Mouse (Mus musculus) lung, postnatal 0 days (tissue): ENCODE results near the gene Madd. TPM values are rescaled to one million over a fixed set of nuclear protein-coding genes. Genes with fewer than 3 reads are reported as not detected.

Experiments used
- ATAC-seq: fragments of 200-750 bp; cut with Nextera tagmentation; 2 replicates; pipeline ENCODE4 v1.8.0; 2017; ENCODE audit warnings: moderate library complexity
- DNase-seq: peaks from one replicate; pipeline ENCODE4 v3.0.0-alpha.2; 2016; ENCODE audit warnings: low spot score
- H3K27ac ChIP-seq: fragments of 300-500 bp; sonication (generic); 2 replicates; pipeline ENCODE4 v1.5.1; 2014; ENCODE audit warnings: antibody characterized with exemption, mild to moderate bottlenecking, low read length, mixed read lengths
- H3K27me3 ChIP-seq: fragments of 300-500 bp; sonication (generic); replicated peaks from 2 replicates; pipeline ENCODE4 v1.6.1; 2014; ENCODE audit warnings: low read length, mixed read lengths; ENCODE audit not compliant: insufficient read depth
- H3K36me3 ChIP-seq: fragments of 300-500 bp; sonication (generic); 2 replicates; pipeline ENCODE4 v1.6.1; 2014; ENCODE audit warnings: low read length, mixed read lengths; ENCODE audit not compliant: insufficient read depth
- H3K4me1 ChIP-seq: fragments of 300-500 bp; sonication (generic); 2 replicates; pipeline ENCODE4 v1.6.1; 2014; ENCODE audit warnings: antibody characterized with exemption, low read depth, low read length, mixed read lengths; ENCODE audit not compliant: insufficient read depth
- H3K4me2 ChIP-seq: fragments of 300-500 bp; sonication (generic); replicated peaks from 2 replicates; pipeline ENCODE4 v1.6.1; 2014; ENCODE audit warnings: low read depth, mild to moderate bottlenecking, low read length, moderate library complexity, mixed read lengths
- H3K4me3 ChIP-seq: fragments of 300-500 bp; sonication (generic); 2 replicates; pipeline ENCODE4 v1.5.1; 2014; ENCODE audit warnings: low read depth, low read length
- H3K9ac ChIP-seq: fragments of 300-500 bp; sonication (generic); replicated peaks from 2 replicates; pipeline ENCODE4 v1.6.1; 2014; ENCODE audit warnings: low read depth, mild to moderate bottlenecking
- H3K9me3 ChIP-seq: fragments of 300-500 bp; sonication (generic); 2 replicates; pipeline ENCODE4 v1.6.1; 2016; ENCODE audit warnings: low read length, mixed read lengths
- CTCF ChIP-seq: IDR thresholded peaks from 2 replicates; pipeline ENCODE4 v1.5.1; 2016; ENCODE audit warnings: antibody characterized with exemption, mild to moderate bottlenecking
- EP300 ChIP-seq: IDR thresholded peaks from 2 replicates; pipeline ENCODE4 v1.6.1; 2016; ENCODE audit warnings: antibody characterized with exemption, mild to moderate bottlenecking, control low read depth
- WGBS: fragments of 180-500 bp; shearing (Covaris S2); extraction: QIAGEN DNeasy Blood & Tissue Kit; methylation state at CpG from one replicate; pipeline ENCODE4 v1.1.7; 2014; 5-methylcytosine and 5-hydroxymethylcytosine counted together
- polyA plus RNA-seq: library from polyadenylated mRNA; unstranded; fragments of >200 nt; fragmentation: Nextera tagmentation; extraction: Ambion mirVana; gene quantifications from 2 replicates; pipeline ENCODE4 v1.2.1, GENCODE M21; 2015

Gene Madd
- polyA plus RNA-seq, 1 experiment from 2014 or later, result 7.6 TPM

DNA sequence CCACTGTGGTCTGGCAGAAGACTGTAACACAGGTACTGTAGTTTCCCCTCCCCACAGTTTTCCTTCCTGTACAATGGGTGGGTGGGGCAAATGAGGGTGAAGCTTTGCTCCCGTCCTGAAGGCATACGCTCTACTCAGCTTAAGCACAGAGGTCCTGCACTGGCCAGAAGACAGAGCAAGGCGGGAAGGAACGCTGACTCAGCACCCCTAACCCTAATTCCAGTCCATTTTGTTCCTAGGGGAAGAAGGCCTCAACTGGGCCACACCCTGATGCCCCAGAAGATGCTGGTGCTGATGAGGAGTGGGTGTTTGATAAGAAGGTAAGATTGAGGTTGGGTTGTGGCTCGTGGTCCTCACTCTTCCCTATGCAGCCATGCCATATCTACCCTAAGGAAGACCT, 54.9 kb downstream of the Madd start:
- H3K36me3 ChIP-seq, result no peaks in the 10 kb centered on the region
- no peaks in the 10 kb centered on the region for H3K4me1 ChIP-seq
- no peak overlapping the region for H3K9ac ChIP-seq
- H3K27me3 ChIP-seq, result no peaks in the 10 kb centered on the region
- WGBS, result 80% methylated on average over 5 of the region's 5 CpGs
- no peak overlapping the region for H3K27ac ChIP-seq
- ATAC-seq (no peak), DNase-seq (no peak)
- no peaks in the 10 kb centered on the region for H3K9me3 ChIP-seq
- no peak for TF ChIP-seq EP300
- no peak overlapping the region for H3K4me2 ChIP-seq
- H3K4me3 ChIP-seq, result no peak overlapping the region

DNA sequence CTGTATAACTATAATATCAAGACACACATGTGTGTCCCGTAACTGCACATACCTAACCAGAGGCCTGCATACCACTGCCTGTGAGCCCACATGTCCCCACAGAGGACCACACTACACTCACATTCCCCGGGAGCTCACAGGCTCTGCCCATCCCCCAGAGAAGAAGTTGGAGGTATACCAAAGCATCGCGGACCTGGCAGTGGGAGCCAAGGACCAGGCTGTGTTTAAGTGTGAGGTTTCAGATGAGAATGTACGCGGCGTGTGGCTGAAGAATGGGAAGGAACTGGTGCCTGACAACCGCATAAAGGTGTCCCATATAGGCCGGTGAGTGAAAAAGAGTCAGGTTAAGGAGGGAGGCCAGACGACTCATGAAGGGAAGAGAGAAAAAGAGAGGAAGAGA, 58.5 kb downstream of the Madd start:
- no peaks in the 10 kb centered on the region for H3K9me3 ChIP-seq
- H3K4me2 ChIP-seq, result no peak overlapping the region
- H3K27me3 ChIP-seq, result no peaks in the 10 kb centered on the region
- H3K4me1 ChIP-seq, result no peaks in the 10 kb centered on the region
- H3K36me3 ChIP-seq, result no peaks in the 10 kb centered on the region
- H3K4me3 ChIP-seq, result no peak overlapping the region
- H3K9ac ChIP-seq, result no peak overlapping the region
- H3K27ac ChIP-seq, result no peak overlapping the region
- WGBS, result 75% methylated on average over 10 of the region's 10 CpGs
- DNase-seq (no peak), ATAC-seq (no peak)
- no peak for TF ChIP-seq CTCF
- no peak for TF ChIP-seq EP300

DNA sequence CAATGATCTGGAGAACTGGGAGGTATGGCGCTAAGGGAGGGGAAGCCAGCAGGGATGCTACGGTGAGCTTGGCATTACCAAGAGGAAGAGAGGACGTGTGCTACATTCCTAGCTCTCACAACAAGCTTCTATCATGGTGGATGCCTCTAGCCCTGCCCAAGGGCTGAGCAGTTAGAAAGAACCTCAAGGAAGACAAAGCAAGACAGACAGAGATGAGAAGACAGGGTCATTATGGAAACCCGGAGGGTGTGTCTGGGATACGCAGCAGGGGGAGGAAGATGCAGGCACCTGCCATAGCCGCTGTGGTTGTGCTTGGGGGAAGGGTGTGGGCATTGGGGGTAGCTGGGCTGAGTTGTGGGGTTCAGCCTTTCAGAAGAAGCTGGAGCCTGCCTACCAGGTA, 60.1 kb downstream of the Madd start:
- no peak for DNase-seq
- Histone ChIP-seq H3K9me3 (no peaks in the 10 kb centered on the region), H3K36me3 (no peaks in the 10 kb centered on the region), H3K4me1 (no peaks in the 10 kb centered on the region), H3K9ac (no peak overlapping the region), H3K27me3 (no peaks in the 10 kb centered on the region), H3K4me3 (no peak overlapping the region), H3K4me2 (no peak overlapping the region), H3K27ac (no peak overlapping the region)
- no peak for TF ChIP-seq CTCF
- no peak for TF ChIP-seq EP300
- no peak for ATAC-seq
- 76% methylated on average over 6 of the region's 6 CpGs for WGBS

DNA sequence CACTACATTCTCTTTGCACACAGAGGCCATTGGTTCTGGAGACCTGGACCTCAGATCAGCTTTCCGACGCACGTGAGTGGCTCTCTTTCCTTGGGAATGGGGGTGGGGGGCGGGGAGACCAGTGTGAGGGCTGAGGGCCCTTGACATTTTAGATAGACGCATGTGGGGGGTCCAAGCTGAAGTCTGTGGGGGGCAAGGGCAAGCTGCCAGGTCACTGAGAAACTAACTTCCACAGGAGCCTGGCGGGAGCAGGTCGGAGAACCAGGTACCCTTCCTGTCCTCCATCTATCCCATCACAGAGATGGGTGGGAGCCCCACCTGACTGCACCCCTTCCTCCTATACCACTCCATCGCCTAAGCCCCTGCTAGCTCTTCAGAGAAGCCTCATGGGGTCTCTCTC, 62.1 kb downstream of the Madd start:
- Histone ChIP-seq H3K4me1 (no peaks in the 10 kb centered on the region), H3K27ac (no peak overlapping the region), H3K4me2 (no peak overlapping the region), H3K36me3 (no peaks in the 10 kb centered on the region), H3K9me3 (no peaks in the 10 kb centered on the region), H3K4me3 (no peak overlapping the region), H3K9ac (no peak overlapping the region), H3K27me3 (no peaks in the 10 kb centered on the region)
- TF ChIP-seq EP300, result no peak
- no peak for TF ChIP-seq CTCF
- DNase-seq (no peak), ATAC-seq (no peak)
- 41% methylated on average over 8 of the region's 8 CpGs for WGBS

DNA sequence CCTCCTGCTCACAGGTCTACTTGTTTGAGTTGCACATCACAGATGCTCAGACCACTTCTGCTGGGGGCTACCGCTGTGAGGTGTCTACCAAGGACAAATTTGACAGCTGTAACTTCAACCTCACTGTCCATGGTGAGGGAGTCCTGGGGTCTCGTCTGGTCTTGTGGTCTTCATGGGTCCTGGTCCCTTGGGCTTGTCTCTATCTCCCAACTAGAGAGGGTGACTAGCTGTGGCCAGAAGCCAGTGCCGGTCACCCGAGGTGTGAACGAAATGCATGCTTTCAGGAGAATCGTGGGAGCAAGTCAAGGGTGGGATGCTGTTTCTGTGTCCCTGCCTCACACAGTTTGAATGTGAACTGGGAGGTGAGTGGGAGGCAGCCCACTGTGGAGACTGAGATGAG, 62.6 kb downstream of the Madd start:
- H3K27ac ChIP-seq, result no peak overlapping the region
- H3K9ac ChIP-seq, result no peak overlapping the region
- H3K36me3 ChIP-seq, result no peaks in the 10 kb centered on the region
- no peaks in the 10 kb centered on the region for H3K27me3 ChIP-seq
- no peak overlapping the region for H3K4me3 ChIP-seq
- no peaks in the 10 kb centered on the region for H3K9me3 ChIP-seq
- ATAC-seq, result no peak
- DNase-seq, result no peak
- no peak overlapping the region for H3K4me2 ChIP-seq
- TF ChIP-seq EP300 (no peak), CTCF (no peak)
- 70% methylated on average over 6 of the region's 6 CpGs for WGBS
- H3K4me1 ChIP-seq, result no peaks in the 10 kb centered on the region

DNA sequence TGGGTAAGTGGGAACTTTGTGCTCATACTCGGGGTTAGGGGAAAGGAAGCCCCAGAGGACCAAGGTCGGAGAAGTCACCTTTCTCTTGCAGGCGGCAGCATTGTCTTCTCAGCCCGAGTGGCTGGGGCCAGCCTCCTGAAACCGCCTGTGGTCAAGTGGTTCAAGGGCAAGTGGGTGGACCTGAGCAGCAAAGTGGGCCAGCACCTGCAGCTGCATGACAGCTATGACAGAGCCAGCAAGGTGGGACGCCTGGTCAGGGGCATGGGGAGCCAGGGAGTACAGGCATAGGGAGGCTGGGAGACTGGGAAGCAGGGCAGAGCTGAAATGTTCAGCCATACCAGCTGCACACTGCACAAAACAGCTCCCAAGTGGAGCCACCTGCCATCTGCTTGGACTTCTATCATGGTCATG, 63.4 kb downstream of the Madd start:
- Histone ChIP-seq H3K36me3 (no peaks in the 10 kb centered on the region), H3K9me3 (no peaks in the 10 kb centered on the region), H3K4me2 (no peak overlapping the region), H3K4me1 (no peaks in the 10 kb centered on the region), H3K9ac (no peak overlapping the region), H3K4me3 (no peak overlapping the region), H3K27me3 (no peaks in the 10 kb centered on the region), H3K27ac (no peak overlapping the region)
- TF ChIP-seq EP300 (no peak), CTCF (no peak)
- WGBS, result 58% methylated on average over 6 of the region's 6 CpGs
- DNase-seq (no peak), ATAC-seq (no peak)

DNA sequence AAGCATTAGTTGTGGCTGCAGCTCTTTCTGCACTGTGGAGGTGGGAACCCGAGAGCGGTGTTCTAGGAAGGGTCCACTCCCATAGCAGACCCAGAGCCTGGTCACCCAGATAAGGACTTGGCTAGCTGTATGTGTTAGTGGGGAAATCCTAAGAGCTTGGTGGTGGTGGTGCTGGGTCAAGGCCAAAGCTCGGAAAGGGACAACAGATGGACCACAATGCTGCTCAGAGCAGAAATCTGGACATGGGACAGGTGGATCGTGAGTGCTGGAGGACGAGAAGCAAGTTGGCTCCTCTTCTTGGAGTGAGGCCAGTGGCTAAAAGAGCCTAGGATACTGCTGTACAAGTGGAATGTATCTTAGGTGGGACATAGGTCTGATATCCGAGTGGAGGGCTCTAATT, 64.1 kb downstream of the Madd start:
- DNase-seq, result no peak
- H3K4me1 ChIP-seq, result no peaks in the 10 kb centered on the region
- H3K36me3 ChIP-seq, result no peaks in the 10 kb centered on the region
- H3K27me3 ChIP-seq, result no peaks in the 10 kb centered on the region
- ATAC-seq, result no peak
- no peak overlapping the region for H3K4me2 ChIP-seq
- TF ChIP-seq CTCF (no peak), EP300 (no peak)
- H3K27ac ChIP-seq, result no peak overlapping the region
- H3K4me3 ChIP-seq, result no peak overlapping the region
- no peaks in the 10 kb centered on the region for H3K9me3 ChIP-seq
- 71% methylated on average over 6 of the region's 6 CpGs for WGBS
- no peak overlapping the region for H3K9ac ChIP-seq
